Mouse (Mus musculus) cerebellum, adult 11-12 months (tissue): ENCODE results near the gene Dennd2a.

Experiments used
- DNase-seq: peaks from one replicate; pipeline ENCODE4 v3.0.0; 2022

Dennd2a gene

DNA sequence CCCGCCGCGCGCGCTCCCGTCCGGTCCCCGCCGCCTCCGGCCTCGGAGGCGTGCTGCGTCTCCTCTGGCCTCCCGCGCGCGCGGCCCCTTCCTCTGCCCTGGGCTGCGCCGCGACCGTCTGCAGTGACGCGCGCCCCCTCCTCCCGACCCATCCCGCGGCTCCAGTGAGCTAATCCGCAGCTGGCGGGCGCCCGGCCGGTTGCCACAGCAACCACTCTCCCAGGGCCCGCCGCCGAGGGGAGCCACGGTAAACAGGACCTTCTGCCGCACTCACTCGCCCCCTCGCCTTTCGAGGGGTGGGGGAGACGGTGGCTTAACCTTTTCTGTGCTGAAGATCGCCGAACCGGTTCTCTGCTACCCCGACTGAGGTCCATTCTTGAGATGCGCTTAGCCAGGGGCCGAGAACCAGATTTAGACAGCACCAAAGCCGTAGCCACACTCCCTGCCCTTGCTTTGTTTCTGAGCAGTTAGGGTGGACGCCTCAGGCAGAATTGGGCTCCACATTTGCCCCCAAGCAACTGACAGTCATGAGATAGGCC is at the start of gene Dennd2a:
Gene Dennd2a, minus strand, starts transcription at position 145 of the 539 bp plus-strand sequence.
- DNase-seq, result peak; percentile 59

DNA sequence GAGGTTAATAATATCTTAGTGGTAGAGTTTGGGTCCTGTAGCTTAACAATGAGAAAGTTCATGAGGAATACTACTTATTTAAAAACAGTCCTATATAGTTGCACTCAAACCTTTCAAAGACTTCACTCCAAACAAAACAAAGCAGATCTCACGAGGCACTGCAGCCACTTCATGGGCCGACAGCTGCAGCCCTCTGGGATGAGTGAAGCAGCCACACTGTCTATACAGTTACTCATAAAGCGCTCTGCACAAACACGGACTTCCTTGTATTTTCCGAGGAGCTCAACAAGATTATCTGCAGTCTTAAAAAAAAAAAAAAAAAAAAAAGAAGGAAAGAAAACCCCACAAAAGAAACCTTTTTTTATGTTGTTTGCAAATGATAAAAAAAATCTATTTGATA is 49.7 kb upstream of the Dennd2a start:
- no peak for DNase-seq

DNA sequence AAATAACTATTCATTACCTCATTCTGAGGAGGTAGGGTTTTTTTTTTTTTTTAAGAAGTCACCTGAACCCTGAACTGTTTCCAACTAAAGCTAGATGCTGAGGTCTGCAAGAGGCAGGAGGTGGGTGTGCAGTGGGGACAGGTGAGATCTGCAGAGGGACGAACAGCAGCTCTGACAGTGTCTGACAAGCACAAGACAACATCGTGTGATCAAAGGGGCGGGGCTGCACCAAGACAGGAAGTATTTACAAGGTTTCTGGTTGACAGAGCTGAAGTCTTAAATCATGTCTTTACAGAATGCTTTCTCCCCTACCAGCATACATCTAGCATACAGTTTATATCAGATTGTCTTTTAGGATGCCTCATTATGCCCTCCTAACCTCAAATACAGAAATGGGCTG is 49.2 kb upstream of the Dennd2a start:
- no peak for DNase-seq

DNA sequence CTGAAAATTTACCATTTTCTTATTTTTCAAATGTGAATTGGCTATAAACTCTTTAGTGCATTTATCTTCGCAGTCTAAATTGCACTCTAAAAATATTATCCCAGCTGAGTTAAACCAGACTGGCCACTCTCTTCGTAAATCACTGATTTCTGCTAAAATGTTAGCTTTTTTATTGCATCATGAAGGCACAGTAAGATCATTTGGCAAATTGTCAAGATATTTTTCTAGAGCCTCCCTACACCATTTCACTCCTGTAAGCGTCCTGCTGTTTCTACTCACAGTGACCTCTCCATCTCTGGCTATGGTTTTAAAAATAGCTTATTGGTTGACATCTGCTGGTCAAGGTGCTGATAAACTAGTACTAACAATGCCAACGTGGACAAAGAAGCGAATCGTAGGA is 48.4 kb upstream of the Dennd2a start:
- DNase-seq, result no peak

DNA sequence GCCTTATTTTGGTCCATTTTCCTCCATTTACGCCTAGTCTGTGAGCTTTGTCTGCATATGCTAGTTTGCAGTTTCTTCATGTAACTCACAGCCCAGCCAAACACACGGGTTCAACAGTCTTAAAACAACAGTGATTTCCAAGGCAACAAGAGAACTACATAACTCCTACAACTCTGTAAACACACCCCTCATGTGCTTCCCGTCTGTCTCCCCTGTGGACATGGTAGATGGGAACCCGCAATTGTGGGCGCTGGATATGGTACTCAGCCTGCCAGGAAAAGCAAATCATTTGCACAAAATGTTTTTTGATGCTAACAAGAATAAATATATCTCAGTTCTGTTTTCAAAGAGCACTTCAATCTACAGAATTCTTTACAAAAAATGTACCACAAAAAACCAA is 46.9 kb upstream of the Dennd2a start:
- DNase-seq, result no peak

DNA sequence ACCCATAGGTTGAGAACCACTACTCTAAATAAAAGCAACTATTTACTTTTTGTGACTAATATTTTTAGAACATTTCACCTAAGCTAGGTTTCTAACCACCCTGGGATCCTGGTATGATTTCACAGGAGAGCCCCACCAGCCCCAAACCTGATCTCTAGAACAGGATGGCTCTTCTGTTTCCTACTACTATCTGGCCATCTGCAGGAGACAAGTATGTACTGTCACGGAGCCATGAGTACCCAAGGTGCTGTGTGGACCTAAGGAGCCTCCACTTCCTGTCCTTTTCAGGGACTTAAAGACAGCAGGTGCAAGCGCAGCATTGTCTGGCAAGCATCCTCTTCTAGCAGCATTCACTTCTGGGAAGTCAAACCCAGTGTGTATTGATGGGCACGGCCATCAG is 44.2 kb upstream of the Dennd2a start:
- DNase-seq, result no peak

DNA sequence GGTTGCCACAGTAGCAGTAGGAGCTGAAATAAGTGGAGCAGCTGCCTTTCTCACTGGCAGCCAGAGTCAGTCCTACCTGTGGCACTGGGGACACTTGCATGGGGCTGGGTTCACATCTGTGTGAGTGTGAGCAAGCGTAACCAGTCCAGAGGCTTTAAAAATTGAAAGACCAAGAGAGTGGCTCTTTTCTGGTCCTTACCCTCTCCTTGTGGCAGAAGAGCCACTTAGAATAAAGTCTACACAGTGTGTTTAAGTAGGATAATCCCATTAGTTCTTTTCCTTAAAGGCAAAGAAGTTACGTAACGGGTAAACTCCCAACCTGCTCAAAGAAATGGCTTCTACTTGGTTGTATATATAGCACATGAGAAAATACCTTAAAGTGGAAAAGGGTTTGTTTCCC is 43.2 kb upstream of the Dennd2a start:
- DNase-seq, result no peak

DNA sequence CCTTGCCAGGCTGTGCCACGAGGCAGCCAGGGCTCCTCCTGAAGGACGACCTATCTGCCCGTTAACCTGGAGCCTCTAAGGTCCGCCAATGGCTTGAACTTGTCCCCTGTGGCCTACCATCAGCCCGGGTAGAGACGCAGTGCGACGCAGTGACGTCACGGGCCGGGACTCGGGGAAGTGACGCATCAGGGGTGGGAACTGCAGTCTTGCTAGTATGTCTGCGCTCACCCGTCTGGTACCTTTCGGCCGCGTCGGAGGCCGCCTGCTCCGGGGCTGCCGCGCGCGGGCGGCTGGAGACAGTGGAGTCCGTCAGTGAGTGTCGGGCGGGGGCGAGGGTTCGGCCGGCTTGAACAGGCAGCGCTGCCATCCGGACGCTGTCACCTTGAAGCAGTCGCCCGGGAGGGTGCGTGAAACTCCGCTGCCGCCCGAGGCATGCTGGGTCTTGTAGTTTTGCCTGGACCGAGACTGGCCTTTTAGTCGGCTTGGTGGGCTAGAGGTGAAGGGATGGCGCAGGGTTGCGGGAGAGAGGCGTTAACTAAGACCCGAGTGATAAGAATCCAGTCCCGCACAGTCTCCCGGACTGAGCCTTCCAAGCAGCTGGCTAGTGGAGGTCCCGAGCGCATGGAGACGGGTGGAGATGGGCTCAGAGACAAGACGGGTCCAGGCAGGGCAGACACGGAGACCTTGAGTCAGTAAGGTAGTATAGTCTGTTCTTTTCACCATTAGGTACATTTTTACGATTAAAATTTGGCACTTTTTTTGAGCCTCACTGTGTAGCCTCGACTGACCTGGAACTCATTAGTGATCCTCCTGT is 34.9 kb upstream of the Dennd2a start, which contains the start of gene Ndufb2:
Gene Ndufb2, plus strand, starts transcription at position 174 of the 814 bp plus-strand sequence.
- DNase-seq, result peak; percentile 96

DNA sequence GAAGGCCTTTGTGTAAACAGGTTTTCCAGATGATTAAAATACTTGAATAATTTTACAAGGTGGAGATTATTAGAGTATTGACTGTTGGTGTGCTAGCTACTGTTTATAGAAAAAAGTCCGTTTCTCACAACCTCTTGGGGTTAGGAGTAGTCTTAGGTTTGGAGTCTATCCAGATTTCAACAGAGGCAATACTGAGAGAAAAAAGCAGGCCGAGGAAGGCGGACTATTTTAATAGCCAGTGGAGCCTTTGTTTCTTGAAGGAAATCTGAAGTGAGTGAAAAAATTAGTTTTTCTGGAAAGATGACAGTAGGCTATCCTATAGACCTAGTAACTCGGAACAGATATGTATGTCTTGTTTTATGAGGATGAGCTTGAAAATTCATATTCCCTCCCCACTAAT is 33.8 kb upstream of the Dennd2a start:
- no peak for DNase-seq

DNA sequence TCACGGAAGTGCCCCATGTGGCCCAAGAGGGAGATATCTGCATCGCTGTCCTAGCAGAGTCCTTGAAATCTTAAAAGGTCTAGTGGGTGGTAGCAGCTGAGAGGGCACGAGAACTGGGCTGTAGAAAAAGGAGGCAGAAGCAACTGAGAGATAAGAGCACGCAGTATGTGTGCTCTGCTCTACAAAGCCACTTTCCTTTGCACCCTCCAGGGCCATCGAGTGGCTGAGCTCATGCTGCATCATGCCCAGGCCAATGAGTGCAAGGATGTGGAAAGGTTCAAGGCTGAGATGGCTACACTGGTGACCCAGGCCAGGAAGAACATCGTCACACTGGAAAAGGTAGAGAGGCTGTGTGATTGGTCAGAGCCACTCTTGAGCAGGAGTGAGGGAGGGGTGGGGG is 27.9 kb upstream of the Dennd2a start, which contains the start of gene Gm42420:
Gene Gm42420, plus strand, starts transcription at position 237 of the 400 bp plus-strand sequence.
- no peak for DNase-seq

DNA sequence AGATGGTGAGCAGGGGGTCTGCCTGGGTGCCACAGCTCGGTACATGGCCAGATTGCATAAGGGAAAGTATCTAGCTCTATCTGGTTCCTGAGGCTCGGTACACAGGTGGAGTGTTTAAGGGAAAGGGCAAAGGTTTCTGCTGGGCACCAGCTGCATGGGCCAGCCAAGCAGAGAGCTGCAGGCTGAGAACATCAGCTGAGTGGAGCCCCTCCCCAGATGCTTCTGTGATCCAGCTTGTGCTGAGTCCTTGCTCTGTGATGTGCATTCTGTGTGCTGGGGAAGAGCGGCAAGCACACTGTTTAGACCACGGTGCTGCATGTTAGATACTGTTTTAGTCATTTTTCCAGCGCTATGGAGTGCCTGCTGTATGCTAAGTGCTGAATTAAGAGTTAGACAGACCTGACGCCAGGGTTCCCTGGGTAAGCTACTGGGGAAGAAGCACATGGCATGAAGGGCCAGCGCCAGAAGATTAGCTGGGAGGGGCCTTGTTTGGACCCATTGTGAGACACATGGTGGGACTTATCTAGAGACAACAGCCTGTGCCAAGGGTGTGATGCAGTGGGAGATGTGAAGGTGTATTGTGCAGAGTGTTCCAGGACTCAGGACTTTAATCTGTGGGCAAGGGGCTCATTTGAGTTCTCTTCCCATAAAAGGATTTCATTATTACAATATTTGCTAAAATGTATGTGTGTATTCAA is 23.6 kb upstream of the Dennd2a start:
- no peak for DNase-seq

DNA sequence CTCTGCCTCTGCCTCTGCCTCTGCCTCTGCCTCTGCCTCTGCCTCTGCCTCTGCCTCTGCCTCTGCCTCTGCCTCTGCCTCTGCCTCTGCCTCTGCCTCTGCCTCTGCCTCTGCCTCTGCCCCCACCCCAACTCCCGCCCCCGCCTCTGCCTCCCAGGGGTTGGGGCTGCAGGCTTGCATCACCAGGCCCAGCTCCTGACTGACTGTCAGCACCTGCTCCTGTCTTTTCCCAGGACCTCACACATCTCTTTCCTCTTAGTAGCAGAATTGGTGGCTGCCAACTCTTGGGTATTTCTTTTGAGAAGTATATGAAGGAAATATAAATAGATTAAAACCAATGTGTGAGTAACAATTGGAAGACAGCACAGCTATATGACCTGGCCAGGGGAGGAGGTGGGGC is 22.9 kb upstream of the Dennd2a start:
- no peak for DNase-seq

DNA sequence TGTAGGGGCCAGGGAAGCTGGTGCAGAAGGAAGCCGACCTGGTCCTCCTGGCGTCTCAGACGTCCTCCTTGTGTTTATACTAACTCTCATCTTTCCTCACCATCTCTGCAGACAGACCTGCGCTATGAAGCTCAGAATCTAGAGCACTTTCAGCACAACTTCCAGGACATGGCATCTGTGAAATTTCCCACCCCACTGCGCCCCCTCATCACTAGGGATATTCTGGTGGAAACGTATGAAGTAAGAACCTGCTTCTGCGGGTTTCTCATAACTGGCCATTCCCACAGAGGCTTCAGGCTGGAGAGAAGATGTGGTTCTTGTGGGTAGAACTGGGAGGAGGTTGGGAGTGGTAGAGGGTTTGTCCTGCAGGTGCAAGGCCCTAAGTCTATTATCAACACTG is 21.9 kb upstream of the Dennd2a start:
- no peak for DNase-seq

DNA sequence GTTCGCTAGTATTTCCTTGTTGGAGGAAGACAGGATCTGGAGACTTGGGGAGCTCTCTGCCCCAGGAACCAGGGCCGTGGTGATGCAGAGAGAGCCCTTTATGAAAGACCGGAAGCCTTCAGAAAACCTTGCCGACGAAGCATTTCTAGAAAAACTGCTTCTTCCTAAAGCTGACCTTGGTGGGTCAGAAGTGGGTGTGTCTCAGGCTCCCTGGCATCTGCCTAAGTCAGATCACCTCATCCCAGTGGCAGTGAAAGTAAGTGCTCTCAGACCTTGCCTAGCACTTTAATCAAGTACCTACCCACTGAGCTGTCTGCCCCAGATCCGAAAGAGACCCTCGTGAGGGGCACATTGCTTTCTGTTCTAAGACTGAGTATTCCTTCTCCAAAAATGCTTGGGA is 17.3 kb upstream of the Dennd2a start:
- no peak for DNase-seq

DNA sequence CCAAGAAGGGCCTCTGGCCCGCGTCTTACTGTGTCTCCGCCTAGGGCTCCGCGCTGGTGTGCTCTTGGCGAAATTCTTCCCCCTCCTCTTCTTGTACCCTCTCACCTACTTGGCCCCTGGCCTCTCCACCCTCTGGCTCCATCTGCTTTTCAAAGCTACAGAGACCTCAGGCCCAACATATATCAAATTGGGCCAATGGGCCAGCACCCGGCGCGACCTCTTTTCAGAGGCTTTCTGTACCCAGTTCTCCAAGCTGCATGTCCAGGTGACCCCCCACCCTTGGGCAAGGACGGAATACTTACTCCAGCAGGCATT is 16.8 kb upstream of the Dennd2a start:
- DNase-seq, result no peak

DNA sequence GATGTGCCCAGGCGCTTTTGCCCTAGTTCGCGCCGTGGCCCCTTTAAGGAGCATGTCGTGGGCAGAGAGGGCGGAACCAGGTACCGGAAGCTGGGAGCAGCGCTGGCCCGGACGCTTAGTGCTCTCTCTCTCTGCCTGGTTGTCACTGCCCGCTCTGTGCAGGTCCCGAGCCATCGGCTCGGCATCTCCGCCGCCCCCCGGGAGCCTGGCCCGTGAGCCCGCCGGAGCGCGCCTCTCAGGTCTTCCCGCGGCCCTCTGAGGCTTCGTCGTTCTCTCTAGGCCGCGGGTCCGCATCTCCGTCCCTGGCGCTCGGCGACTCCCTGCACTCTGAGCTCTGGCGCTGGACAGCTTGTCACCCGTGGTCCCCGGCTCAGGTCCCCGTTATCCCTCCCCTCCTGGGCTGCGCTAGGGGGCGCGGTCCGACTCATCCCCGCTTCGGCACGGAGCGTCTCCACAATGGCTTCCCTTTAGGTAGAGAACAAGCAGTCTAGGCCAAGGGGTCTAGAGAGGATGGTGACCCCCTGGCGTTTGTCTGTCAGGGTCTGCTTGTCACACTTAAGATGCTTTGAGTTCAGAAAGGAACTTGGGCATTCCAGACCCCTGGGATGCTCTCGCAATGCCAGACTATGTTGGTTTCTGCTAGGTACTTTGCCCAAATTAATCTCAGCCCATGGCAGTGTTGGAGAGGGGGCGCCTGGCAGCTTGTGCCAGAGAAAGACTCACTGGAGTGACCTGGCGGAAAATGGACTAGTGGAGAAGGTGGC is 16.3 kb upstream of the Dennd2a start, which contains the start of gene Adck2:
Gene Adck2, plus strand, starts transcription at position 83 of the 764 bp plus-strand sequence.
- peak; percentile 85 for DNase-seq

DNA sequence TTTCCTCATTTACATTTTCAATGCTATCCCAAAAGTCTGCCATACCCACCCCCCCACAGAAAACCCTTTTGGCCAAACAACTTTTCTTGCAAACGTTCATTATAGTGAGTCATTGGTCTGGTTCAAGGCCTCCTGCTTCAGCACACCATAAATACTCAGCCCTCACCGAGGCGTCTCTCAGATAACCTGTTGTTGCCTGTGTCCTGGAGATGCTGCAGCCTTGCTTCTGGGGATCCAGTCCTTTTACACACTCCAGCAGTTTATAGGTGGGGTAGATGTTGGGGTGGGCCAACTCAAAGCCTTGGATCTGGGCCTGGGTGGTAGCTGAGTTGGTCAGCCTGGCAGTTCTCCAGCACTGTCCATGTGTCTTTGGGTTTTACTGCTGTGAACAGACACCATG is 12.8 kb upstream of the Dennd2a start:
- DNase-seq, result no peak

DNA sequence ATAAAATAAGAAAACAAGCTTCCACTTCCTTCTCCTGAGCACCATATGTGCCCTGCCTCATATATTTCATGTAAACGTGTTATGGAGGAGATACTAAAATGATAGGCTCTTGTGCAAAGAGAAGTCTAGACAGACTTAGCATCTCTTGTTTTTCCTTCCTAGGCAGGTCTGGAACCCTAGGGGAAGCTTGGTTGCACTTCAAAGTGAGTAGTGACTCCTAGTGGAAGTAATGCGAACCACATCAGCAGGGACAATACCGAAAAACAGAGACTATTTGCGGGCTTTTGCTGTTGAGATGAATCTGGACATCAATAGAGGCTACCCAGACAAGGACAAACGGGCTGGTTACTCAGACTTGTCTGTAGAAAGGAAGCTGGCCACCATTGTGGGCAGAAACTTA is 9.9 kb upstream of the Dennd2a start:
- DNase-seq, result no peak

DNA sequence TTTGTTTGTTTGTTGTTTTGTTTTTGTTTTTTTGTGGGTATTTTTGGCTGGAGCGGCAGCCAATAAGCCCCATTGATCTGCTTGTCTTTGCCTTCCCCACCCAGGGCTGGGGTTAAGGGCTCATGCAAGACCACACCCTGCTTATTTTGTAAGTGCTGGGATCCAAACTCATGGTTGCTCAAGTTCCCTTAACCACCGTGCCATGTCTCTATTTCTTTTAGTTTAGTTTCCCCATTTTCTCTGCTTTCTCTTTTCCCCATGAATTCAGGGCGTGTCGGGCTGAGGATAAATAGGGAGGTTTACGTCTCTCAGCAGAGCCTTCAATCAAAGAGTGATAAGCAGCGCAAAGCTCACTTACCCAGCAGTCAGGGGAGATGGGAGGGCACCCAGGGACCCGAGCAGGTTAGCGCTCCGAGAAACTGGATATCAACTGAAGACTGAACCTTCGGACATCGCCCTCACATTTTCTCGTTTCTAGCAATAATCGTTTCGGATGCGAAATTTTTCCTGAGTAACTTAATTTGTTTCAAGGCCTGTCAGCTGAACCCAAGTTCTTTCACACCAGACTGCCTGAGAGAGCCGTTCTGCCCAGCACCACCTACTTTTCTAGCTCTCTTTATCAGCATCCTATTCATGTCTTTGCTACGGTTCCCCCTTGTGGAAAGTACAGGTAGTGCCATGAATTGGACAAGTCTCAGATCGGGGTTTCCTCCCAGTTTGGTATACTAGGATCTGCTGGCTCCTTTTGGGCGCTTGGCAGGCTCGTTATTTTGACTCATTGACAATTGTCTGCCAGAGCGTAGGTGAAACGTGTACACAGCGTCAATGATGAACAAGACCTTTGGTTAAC is 4.7 kb upstream of the Dennd2a start:
- peak; percentile 77 for DNase-seq

DNA sequence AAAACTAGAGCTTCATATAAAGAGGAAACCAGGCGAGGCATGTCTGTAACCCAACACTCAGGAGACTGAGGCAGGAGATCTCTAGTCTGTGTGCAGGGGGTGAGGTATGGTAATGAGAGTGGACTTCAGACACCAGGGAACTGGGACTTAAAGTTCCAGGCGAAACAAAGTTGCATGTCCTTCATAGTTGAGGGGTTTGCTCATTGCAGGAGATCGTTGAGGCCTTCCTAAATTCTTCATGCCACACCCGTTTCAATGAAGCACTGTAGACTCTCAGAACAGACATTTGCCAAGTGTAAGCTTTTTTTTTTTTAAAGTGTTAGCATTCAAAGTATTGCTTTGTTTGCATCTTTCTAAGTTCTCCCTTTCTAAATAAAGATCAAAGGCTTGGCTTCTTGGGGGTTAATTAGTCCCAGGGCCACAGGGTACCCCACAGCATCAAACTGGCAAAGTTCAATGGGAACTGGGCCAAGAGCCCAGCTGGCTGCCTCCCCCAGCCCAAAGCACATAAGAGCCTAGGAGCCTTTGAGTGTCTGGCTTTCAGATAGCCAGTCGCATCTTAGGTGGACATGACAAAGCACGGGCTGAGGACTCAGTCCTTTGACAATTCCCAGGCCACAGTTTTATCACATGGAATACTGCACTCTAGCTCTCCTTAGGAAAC is 1.7 kb upstream of the Dennd2a start:
- DNase-seq, result no peak

DNA sequence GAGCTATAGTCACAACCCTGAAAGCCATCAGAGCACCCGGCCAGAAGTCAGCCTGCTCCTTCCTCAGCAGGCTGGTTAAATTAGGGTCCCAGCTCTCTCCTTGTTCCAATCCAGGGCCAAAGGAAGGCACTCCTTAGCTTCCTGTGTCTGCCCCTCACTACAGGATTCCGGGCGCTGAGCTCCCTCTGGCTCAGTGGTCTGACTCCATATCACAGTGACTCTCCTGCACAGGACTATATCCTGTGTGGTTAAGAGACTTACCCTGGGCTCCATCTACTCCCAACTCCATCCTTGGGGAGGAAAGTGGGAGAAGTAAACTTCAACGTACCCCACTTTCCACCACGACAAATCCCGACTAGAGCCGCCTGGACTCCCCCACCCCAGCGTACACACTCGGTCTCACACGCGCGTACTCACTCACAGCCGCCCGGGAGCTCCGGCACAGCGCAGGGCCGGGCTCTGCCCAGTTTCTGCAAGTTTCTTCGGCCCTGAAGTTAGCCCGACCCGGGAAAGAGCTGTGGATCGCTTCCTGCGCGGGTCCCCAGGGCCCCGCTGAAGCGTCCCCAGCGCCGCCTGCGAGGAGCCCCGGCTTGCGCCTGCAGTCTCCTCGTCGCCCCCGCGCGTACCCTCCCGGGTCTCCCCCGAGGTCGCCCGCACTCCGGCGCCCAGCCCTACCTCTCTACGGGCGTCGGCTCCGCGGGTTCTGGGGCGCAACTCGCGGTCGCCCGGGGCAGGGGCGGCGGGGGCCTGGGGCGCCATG is 587 bp downstream of the Dennd2a start:
- DNase-seq, result no peak
